Mouse (Mus musculus) kidney, adult 11 months (tissue): ENCODE results near the gene Eogt.

ENCODE experiments used
- DNase-seq: peaks from one replicate; pipeline ENCODE4 v3.0.0; 2022

Eogt gene

DNA sequence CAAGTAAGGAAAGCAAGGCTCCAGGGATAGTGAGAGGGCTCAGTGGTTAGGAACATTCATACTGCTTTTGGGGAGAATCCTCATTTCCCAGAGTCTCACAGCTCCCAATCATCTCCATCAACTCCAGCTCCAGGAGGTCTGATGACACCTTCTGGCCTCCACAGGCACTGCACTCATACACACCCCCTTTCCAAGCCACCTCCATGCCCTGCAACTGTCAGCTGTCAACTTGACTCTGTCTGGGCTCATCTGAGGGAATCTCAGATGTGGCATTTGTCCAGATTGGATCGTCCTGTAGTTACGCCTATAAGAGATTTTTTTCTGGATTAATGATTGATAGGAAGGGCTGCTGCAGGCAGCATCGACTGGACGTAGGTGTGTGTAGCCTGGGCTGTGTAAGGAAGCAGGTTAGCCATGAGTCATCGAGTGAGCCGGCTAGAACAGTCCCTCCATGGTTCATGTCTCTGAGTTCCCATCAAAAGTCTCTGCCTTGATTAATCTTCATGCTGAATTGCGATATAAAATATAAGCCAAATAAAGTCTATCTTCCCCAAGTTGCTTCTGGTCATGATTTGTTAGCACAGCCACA lies 44.6 kb downstream of the Eogt start:
- DNase-seq = no peak

DNA sequence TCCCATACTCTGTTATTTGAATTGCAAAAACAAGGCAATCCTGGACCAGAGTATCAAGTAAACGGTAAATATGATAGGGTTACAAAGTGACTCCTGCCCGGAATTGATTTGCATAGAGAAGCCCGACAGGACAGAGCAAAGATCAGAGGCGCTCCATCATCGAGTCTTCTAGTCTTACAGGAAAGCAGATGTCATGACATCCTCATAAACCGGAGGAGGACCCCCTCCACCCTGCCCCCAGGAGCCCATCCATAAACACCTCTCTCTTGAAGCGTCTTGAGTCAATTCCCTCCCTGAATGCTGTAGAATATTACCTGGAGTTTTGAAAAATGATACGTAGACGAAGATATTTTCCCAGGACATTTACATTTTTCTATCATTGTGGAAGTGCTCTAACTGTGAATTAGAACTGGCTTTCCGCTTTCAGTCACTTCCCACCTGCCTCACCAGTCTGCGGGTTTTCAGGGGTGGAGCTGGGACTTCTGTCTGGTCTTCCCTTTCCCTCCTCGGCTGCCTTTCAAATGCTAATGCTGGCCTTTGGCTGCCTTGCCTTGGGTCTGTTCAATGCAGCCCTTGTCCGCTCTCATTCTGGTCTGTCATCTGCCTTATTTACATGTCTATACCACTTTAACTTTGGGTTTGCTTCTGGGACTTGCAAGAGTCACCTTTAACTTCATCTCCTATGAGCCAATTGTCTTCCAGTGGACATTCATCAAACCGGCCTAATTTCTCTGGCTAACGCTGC lies 46.9 kb downstream of the Eogt start:
- DNase-seq = no peak

DNA sequence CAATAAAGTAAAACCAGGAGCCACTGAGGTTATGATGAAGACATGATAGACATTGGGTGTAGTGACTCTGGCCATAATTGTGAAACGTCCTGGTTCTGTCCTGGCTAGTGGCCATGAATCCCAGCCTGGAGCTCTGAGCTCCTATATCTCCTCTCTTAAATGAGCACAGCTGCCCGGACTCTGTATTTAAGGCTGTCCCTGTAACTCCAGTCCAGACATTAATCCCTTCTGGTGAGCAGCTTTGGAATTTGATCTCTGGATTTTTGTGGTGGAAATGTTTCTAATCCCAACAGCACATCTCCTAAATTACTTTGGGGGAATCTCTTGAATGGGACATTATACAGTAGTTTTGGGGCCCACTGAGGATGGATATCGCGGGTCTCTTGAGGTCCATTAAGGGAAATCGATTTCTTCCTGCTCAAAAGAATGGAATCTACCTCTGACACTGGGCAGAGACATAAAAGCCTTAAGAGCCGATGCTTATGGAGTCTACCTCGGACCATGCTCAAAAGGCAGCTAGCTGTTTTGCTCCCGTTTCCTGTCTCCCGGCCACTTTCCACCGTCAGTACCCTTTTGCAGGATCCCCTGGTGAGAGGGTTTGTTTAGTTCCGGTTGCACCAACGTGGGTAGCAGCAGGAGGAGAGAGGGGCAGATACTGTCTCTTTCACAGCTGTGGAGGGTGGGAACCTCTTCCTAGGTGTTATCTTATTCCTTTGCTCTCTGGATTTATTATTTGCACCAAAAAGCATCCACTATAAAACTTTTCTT lies 47.6 kb downstream of the Eogt start:
- no peak for DNase-seq

DNA sequence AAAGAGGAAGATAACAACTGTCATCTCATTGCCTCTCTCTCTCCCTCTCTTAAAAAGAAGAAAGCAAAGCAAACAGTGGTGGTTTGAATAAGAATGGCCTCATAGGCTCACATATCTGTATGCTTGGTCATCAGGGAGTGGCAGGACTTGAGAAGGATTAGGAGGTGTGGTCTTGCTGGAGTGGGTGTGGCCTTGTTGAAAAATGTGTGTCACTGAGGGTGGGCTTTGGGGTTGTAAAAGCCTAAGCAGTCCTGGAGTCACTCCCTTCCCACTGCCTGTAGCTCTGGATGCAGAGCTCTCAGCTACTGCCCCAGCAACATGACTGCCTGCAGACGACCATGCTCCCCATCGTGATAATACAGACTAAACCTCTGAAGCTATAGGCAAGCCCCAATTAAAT lies 66.6 kb downstream of the Eogt start:
- DNase-seq = no peak

DNA sequence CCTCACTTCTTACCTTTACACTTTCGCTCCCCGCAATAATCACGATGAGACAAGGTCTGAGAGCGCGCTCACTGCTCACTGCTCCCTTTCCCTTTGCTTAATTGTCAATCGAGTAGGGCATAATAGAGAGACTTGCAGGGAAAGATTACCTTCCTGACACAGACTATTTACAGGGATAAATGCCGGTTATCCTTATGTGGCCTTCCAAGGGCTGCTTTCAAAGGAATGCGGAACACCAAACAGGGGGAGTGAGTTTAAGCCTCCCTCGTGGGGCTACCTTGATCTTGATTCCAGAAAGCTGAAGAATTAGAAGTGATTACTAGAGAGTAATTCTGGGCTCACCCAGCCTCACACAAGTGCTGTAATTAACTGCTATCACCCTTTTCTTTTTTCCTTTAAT lies 69.0 kb downstream of the Eogt start:
- no peak for DNase-seq

DNA sequence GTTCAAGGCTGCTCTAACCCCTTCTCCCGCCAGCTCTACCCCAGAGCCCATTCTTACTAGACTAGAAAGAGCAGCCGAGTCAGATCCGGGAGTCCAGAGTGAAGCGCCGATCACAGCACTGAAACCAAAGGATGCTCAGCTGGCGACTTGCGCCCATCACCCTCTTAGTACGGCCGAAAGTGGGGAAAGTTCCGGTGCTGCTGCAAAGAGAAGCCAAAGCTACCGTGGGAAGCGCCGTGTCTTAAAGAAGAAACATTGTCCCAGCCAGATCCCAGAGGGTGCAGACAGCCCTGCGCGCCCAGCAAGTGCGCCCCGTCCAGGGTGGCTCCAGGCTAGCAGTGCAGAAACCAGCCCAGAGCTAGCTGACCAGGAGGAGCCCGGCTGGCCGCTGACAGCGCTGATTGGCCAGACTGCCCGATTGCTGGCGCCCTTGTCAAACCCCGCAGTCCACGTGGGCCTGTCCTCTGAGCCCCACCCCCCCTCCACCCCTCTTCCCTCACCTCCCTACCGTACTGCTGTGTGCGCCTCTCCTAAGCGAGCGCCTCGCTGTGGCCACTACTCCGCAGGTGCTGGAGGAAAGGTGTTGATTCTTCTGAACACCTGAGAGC lies 88.8 kb downstream of the Eogt start, which contains the start of gene Fam19a4:
TSS of gene Fam19a4 (minus strand) at position 340 of the 608 bp plus-strand sequence.
- DNase-seq = no peak
